Mouse (Mus musculus): ENCODE results near the gene Foxk1. TPM values are rescaled to one million over a fixed set of nuclear protein-coding genes. Genes with fewer than 3 reads are reported as not detected.

The Foxk1 gene
- total RNA-seq, 1 experiment, result 10.7 TPM

DNA sequence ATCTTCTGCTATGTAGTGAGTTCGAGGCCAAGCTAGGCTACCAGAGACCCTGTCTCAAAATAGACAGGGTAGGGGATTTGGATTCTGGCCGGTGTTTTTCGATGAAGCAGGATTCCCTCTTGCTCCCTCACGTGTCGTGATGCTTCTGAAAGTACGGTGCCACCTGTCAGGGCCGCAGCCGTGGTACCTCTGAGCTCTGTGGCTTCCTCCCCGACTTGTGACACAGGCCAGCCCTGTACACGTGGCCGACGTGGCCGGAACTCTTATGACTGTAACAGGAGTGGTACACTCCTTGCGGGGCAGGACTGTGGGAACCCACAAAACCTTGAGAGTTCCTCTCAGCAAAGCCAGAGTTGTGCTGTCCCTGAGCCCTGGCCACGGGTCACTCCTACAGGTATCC is 34.4 kb downstream of the Foxk1 start:
- no peak for TF ChIP-seq ZNF384 (IDR thresholded peaks at IDR 0.05; ENCODE audit: low read depth, low read length)
- TF ChIP-seq ZC3H11A (IDR thresholded peaks at IDR 0.05; ENCODE audit: borderline replicate concordance, low read depth, low read length), result no peak
- TF ChIP-seq MAFK (IDR thresholded peaks at IDR 0.05; ENCODE audit: insufficient read depth, low read depth, low read length), result no peak
- no peak for TF ChIP-seq HCFC1 (IDR thresholded peaks at IDR 0.05; ENCODE audit: borderline replicate concordance, insufficient read depth, low read length)
- no peak for TF ChIP-seq CHD2 (IDR thresholded peaks at IDR 0.05; ENCODE audit: low read depth, low read length)
- H3K27ac ChIP-seq (ENCODE audit: insufficient read depth, low read depth, low read length, poor library complexity, severe bottlenecking), result no peak overlapping the region
- no peak for DNase-seq (ENCODE audit: low read depth, low spot score)
- H3K4me1 ChIP-seq (ENCODE audit: control insufficient read depth in 2 of 2, insufficient read depth in 2 of 2, low read length in 2 of 2, poor library complexity in 1 of 2), result peaks cover 10 to 33% of the 10 kb centered on the region in 2 experiments
- H3K36me3 ChIP-seq (ENCODE audit: control insufficient read depth, insufficient read depth, low read length, poor library complexity, severe bottlenecking), result peaks cover 13% of the 10 kb centered on the region; the same call in 1 of the 2 replicates
- no peaks in the 10 kb centered on the region for H3K9me3 ChIP-seq (ENCODE audit: control insufficient read depth, insufficient read depth, low read depth, low read length)
- in situ Hi-C loops (cut with MboI; ENCODE audit: low sequenced_read_pairs in 2 of 2, unreplicated experiment in 2 of 2), result no loop called here
- no peak overlapping the region for H3K4me3 ChIP-seq (ENCODE audit: insufficient read depth in 1 of 2, low read depth in 1 of 2, low read length in 2 of 2, poor library complexity in 1 of 2, severe bottlenecking in 1 of 2)
- H3K9ac ChIP-seq (ENCODE audit: insufficient read depth, low read depth, low read length, poor library complexity, severe bottlenecking), result no peak overlapping the region

DNA sequence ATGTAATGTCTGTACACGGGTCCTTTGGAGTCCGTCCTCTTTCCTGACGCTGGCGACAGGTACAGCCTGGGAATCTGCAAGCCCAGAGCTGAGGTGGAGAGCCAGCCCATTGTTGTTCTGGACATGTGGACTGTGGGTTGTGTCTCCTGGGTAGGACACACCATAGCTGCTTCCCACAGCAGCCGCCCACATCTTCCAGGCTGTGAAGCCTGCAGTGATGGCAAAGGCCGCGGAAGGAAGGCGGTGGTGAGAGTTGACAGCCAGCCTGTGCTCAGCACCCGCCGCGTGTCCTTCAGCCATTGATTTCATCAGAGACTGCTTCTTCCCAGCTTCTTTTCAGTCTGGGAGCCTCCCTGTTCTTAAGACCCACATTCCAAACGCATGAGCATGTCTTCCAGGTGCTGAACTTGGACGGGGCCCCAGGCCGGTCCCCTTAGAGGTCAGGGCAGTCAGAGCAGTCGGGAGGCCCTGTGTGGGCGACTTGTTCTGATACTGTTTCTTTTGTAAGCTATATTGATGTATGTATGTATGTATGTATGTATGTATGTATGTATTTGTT is 37.2 kb downstream of the Foxk1 start:
- no peak for DNase-seq (ENCODE audit: low read depth, low spot score)
- H3K4me1 ChIP-seq (ENCODE audit: control insufficient read depth in 2 of 2, insufficient read depth in 2 of 2, low read length in 2 of 2, poor library complexity in 1 of 2), result peaks cover 12 to 36% of the 10 kb centered on the region in 2 experiments; a peak in 3 of 4 replicates
- no peaks in the 10 kb centered on the region for H3K9me3 ChIP-seq (ENCODE audit: control insufficient read depth, insufficient read depth, low read depth, low read length)
- in situ Hi-C loops (cut with MboI; ENCODE audit: low sequenced_read_pairs in 2 of 2, unreplicated experiment in 2 of 2), result no loop called here
- peak overlapping the region; percentile 15 for H3K27ac ChIP-seq (ENCODE audit: insufficient read depth, low read depth, low read length, poor library complexity, severe bottlenecking)
- H3K36me3 ChIP-seq (ENCODE audit: control insufficient read depth, insufficient read depth, low read length, poor library complexity, severe bottlenecking), result peaks cover 13% of the 10 kb centered on the region; the same call in 1 of the 2 replicates
- peak overlapping the region; percentile 33; the same call in 1 of the 2 replicates for H3K9ac ChIP-seq (ENCODE audit: insufficient read depth, low read depth, low read length, poor library complexity, severe bottlenecking)
- TF ChIP-seq ZC3H11A (IDR thresholded peaks at IDR 0.05; ENCODE audit: borderline replicate concordance, low read depth, low read length) (no peak), MAFK (IDR thresholded peaks at IDR 0.05; ENCODE audit: insufficient read depth, low read depth, low read length) (no peak), HCFC1 (IDR thresholded peaks at IDR 0.05; ENCODE audit: borderline replicate concordance, insufficient read depth, low read length) (no peak), ZNF384 (IDR thresholded peaks at IDR 0.05; ENCODE audit: low read depth, low read length) (no peak), CHD2 (IDR thresholded peaks at IDR 0.05; ENCODE audit: low read depth, low read length) (no peak)
- H3K4me3 ChIP-seq (ENCODE audit: insufficient read depth in 1 of 2, low read depth in 1 of 2, low read length in 2 of 2, poor library complexity in 1 of 2, severe bottlenecking in 1 of 2), result no peak overlapping the region

DNA sequence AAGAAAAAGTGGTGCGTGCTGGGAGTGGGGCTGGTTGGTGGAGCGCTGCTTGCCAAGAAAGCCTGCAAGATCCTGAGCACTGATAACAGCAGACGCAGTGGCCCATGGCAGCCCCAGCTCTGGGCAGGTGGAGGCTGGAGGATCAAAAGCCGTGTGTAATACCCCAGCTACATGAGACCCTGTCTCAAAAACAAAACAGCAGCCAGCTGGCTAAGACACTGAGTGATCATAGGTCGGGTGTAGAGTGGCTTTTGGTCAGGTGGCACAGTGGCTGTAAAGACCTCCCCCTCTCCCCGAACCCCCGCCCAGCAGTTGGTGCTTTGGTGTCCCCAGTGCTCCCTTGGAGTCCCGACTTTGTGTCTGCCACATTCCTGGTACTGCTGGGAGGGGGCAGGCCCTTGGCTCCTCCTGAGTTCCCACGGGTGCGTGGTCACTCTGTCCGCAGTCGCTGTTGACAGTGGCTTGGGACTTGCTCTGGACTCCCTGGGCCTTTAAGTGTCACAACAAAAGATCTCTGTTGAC is 38.7 kb downstream of the Foxk1 start:
- peak overlapping the region; percentile 27 to 55; a peak in 3 of 4 replicates for H3K4me3 ChIP-seq (ENCODE audit: insufficient read depth in 1 of 2, low read depth in 1 of 2, low read length in 2 of 2, poor library complexity in 1 of 2, severe bottlenecking in 1 of 2)
- in situ Hi-C loops (cut with MboI; ENCODE audit: low sequenced_read_pairs in 2 of 2, unreplicated experiment in 2 of 2), result loop anchor here in 1 of 2 experiments (10.0 kb wide), 1 partner anchor 75 kb away; no protein-coding TSS in a partner anchor
- H3K4me1 ChIP-seq (ENCODE audit: control insufficient read depth in 2 of 2, insufficient read depth in 2 of 2, low read length in 2 of 2, poor library complexity in 1 of 2), result peaks cover 14 to 46% of the 10 kb centered on the region in 2 experiments; a peak in 3 of 4 replicates
- no peak for TF ChIP-seq MAFK (IDR thresholded peaks at IDR 0.05; ENCODE audit: insufficient read depth, low read depth, low read length)
- no peak for TF ChIP-seq CHD2 (IDR thresholded peaks at IDR 0.05; ENCODE audit: low read depth, low read length)
- peak overlapping the region; percentile 16; the same call in 1 of the 2 replicates for H3K9ac ChIP-seq (ENCODE audit: insufficient read depth, low read depth, low read length, poor library complexity, severe bottlenecking)
- no peak for DNase-seq (ENCODE audit: low read depth, low spot score)
- no peaks in the 10 kb centered on the region for H3K9me3 ChIP-seq (ENCODE audit: control insufficient read depth, insufficient read depth, low read depth, low read length)
- peaks cover 10% of the 10 kb centered on the region; the same call in 1 of the 2 replicates for H3K36me3 ChIP-seq (ENCODE audit: control insufficient read depth, insufficient read depth, low read length, poor library complexity, severe bottlenecking)
- H3K27ac ChIP-seq (ENCODE audit: insufficient read depth, low read depth, low read length, poor library complexity, severe bottlenecking), result peak overlapping the region; percentile 94

DNA sequence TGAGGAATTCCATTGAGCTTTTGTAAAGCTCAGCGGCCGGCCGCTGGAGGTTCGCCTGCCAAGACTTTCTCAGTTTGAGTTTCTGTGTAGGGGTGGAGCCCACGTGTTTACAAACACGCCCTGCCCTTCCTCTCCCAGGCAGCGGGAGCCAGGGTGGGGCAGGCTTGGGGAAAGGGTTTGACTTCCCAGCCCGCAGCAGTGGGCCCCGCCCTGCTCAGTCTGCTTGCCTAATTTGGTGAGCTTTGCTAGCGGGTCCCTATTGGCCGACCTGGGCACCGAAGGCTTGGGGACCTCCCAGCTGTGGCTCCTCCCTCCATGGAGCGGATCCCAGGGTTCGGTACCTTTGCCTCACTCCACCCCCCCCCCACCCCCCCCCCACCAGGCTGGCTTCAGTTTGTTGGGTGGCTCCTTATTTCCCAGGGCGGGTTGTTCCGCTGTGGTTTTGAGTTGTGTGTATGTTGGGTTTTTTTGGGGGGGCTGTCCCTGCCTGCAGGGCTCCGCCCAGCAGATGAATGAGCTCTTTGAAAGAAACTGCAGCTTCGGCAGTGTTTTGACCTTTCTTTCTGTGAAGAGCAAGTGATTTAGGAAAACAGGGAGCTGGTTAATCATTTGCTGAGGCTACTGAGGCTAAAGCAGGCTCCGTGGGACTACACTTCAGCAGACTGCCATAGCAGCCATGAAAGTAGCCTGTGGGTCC is 39.3 kb downstream of the Foxk1 start:
- Histone ChIP-seq H3K4me1 (ENCODE audit: control insufficient read depth in 2 of 2, insufficient read depth in 2 of 2, low read length in 2 of 2, poor library complexity in 1 of 2) (peaks cover 14 to 49% of the 10 kb centered on the region in 2 experiments), H3K9ac (ENCODE audit: insufficient read depth, low read depth, low read length, poor library complexity, severe bottlenecking) (peak overlapping the region; percentile 67), H3K27ac (ENCODE audit: insufficient read depth, low read depth, low read length, poor library complexity, severe bottlenecking) (peak overlapping the region; percentile 94), H3K9me3 (ENCODE audit: control insufficient read depth, insufficient read depth, low read depth, low read length) (no peaks in the 10 kb centered on the region), H3K36me3 (ENCODE audit: control insufficient read depth, insufficient read depth, low read length, poor library complexity, severe bottlenecking) (peaks cover 4% of the 10 kb centered on the region; the same call in 1 of the 2 replicates), H3K4me3 (ENCODE audit: insufficient read depth in 1 of 2, low read depth in 1 of 2, low read length in 2 of 2, poor library complexity in 1 of 2, severe bottlenecking in 1 of 2) (peak overlapping the region; percentile 49 to 55)
- TF ChIP-seq ZC3H11A (IDR thresholded peaks at IDR 0.05; ENCODE audit: borderline replicate concordance, low read depth, low read length), result no peak
- no peak for TF ChIP-seq ZNF384 (IDR thresholded peaks at IDR 0.05; ENCODE audit: low read depth, low read length)
- TF ChIP-seq MAFK (IDR thresholded peaks at IDR 0.05; ENCODE audit: insufficient read depth, low read depth, low read length), result no peak
- no peak for TF ChIP-seq CHD2 (IDR thresholded peaks at IDR 0.05; ENCODE audit: low read depth, low read length)
- no peak for TF ChIP-seq HCFC1 (IDR thresholded peaks at IDR 0.05; ENCODE audit: borderline replicate concordance, insufficient read depth, low read length)
- in situ Hi-C loops (cut with MboI; ENCODE audit: low sequenced_read_pairs in 2 of 2, unreplicated experiment in 2 of 2), result loop anchor here in 1 of 2 experiments (10.0 kb wide), 1 partner anchor 76 kb away; no protein-coding TSS in a partner anchor
- DNase-seq (ENCODE audit: low read depth, low spot score), result peak; percentile 97
